Mouse (Mus musculus) heart, adult 8-10 months (tissue): ENCODE measurements around the gene Galnt16. TPM values are rescaled to one million over a fixed set of nuclear protein-coding genes. Genes with fewer than 3 reads are reported as not detected.

Source experiments
- DNase-seq: peaks from one replicate; pipeline ENCODE4 v3.0.0; 2022; ENCODE audit warnings: low spot score
- total RNA-seq, 4 experiments: library from RNA; stranded (reverse); gene quantifications; 2 replicates each; pipeline ENCODE4 v1.2.4; 2022

The Galnt16 gene
- 1 to 10 TPM; 1.2 to 2.3 (median 1.8) TPM for total RNA-seq

- no peak for DNase-seq
Observed at GRCm38 (mm10) chr12:80517977-80518376, at the start of gene Galnt16. Gene Galnt16, plus strand, starts transcription at chr12:80518277.

GRCm38 (mm10) chr12:80470206-80470605 is 47.9 kb upstream of the Galnt16 start:
- peak; percentile 38 for DNase-seq

- DNase-seq = peak; percentile 41
Observed at GRCm38 (mm10) chr12:80471926-80472325, 46.2 kb upstream of the Galnt16 start.

- no peak for DNase-seq
Observed at GRCm38 (mm10) chr12:80473731-80474130, 44.3 kb upstream of the Galnt16 start.

GRCm38 (mm10) chr12:80479986-80480385 is 38.1 kb upstream of the Galnt16 start:
- DNase-seq = no peak

- no peak for DNase-seq
Observed at GRCm38 (mm10) chr12:80483397-80483796, 34.7 kb upstream of the Galnt16 start.

- DNase-seq = no peak
Observed at GRCm38 (mm10) chr12:80493311-80493710, 24.8 kb upstream of the Galnt16 start.

GRCm38 (mm10) chr12:80495691-80496090 is 22.4 kb upstream of the Galnt16 start:
- no peak for DNase-seq

- DNase-seq = no peak
Observed at GRCm38 (mm10) chr12:80498356-80498755, 19.7 kb upstream of the Galnt16 start.

- DNase-seq = no peak
Observed at GRCm38 (mm10) chr12:80500506-80500905, 17.6 kb upstream of the Galnt16 start.

GRCm38 (mm10) chr12:80504718-80505117 is 13.4 kb upstream of the Galnt16 start:
- peak; percentile 42 for DNase-seq

- DNase-seq = peak; percentile 47
Observed at GRCm38 (mm10) chr12:80507041-80507745, 10.9 kb upstream of the Galnt16 start.

GRCm38 (mm10) chr12:80518393-80518756 is 298 bp downstream of the Galnt16 start:
- DNase-seq = no peak

GRCm38 (mm10) chr12:80518757-80519620 is 912 bp downstream of the Galnt16 start:
- DNase-seq = no peak

- DNase-seq = no peak
Observed at GRCm38 (mm10) chr12:80519621-80520332, 1.7 kb downstream of the Galnt16 start.

GRCm38 (mm10) chr12:80522006-80522405 is 3.9 kb downstream of the Galnt16 start:
- DNase-seq = peak; percentile 26

- DNase-seq = no peak
Observed at GRCm38 (mm10) chr12:80524276-80524921, 6.3 kb downstream of the Galnt16 start.

GRCm38 (mm10) chr12:80525513-80525912 is 7.4 kb downstream of the Galnt16 start:
- DNase-seq = no peak

GRCm38 (mm10) chr12:80526511-80526910 is 8.4 kb downstream of the Galnt16 start:
- no peak for DNase-seq

GRCm38 (mm10) chr12:80527727-80528389 is 9.8 kb downstream of the Galnt16 start:
- DNase-seq = no peak

GRCm38 (mm10) chr12:80530052-80530451 is 12.0 kb downstream of the Galnt16 start:
- no peak for DNase-seq
